Mouse (Mus musculus): ENCODE measurements around the gene Fitm2.

DNA sequence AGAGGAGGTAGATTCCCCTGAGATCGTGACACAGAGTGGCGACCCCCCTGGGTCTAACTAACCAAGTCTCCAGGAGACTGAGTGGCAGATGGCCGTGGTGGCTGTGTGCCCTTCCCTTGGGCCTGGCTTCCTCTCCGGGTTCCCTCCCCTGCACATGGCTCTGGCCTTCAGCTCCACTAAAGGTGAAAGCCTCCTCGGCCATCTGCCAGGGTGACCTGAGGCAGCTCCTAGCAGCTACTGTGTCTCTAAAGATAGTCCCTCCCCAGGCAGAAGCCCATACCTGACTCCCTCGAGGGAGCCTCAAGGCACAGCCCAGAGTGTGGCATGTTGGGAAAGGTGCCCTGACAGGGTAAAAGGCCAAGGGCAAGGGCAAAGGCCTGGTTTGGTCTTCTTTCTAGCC lies 28.9 kb downstream of the Fitm2 start:
- TF ChIP-seq CTCF (IDR thresholded peaks at IDR 0.05; ENCODE audit: borderline replicate concordance, insufficient read depth, low read length) (no peak), POLR2A (IDR thresholded peaks at IDR 0.05; ENCODE audit: low read depth, low read length) (no peak)

All from embryonic fibroblast, embryonic 13.5 days (primary cell).